Mouse (Mus musculus) thymus, adult 2 months (tissue): ENCODE results near the gene Clip4.

Source experiments
- CTCF ChIP-seq: fragments of 200-500 bp; IDR thresholded peaks from 2 replicates; pipeline ENCODE4 v1.5.1; 2012; ENCODE audit warnings: mild to moderate bottlenecking, control low read depth, low read length, moderate library complexity, borderline replicate concordance; ENCODE audit not compliant: control insufficient read depth, poor library complexity, insufficient read depth; ENCODE audit errors: extremely low read depth
- POLR2A ChIP-seq: fragments of 200-500 bp; IDR thresholded peaks from 2 replicates; pipeline ENCODE4 v1.6.1; 2012; ENCODE audit warnings: mild to moderate bottlenecking, low read length, control low read depth, moderate library complexity; ENCODE audit not compliant: control insufficient read depth, poor library complexity, insufficient read depth; ENCODE audit errors: extremely low read depth

DNA sequence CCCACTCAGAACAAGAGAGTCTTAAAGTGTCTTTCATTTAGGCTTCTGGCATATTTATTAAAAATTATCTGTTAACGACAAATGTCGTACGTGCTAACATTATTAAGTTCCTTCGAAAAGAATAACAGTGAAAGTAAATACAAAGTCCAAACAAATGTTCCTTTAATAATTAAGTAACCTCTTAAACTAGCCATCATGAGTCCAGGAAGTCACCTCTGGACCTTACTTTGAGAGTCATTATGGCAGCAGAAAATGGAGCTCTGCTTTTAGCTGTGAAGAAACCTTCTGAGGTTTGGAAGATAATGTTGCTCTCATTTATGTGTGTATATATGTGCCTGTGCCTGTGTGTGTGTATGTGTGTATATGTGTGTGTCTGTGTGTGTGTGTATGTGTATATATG lies 35.6 kb downstream of the Clip4 start:
- TF ChIP-seq CTCF, result no peak
- TF ChIP-seq POLR2A, result no peak
